Mouse (Mus musculus) myocyte (in vitro differentiated cells): ENCODE results near the gene Uaca. TPM values are rescaled to one million over a fixed set of nuclear protein-coding genes. Genes with fewer than 3 reads are reported as not detected.

Experiments used
- H3K27me3 ChIP-seq: one replicate; pipeline ENCODE4 v1.6.1; 2011; ENCODE audit not compliant: control insufficient read depth, insufficient read depth, insufficient read length
- H3K36me3 ChIP-seq: one replicate; pipeline ENCODE4 v1.6.1; 2011; ENCODE audit not compliant: control insufficient read depth, insufficient read depth
- H3K4me2 ChIP-seq: one replicate; pipeline ENCODE4 v1.6.1; 2011; ENCODE audit warnings: low read depth, control low read depth
- H3K4me3 ChIP-seq: one replicate; pipeline ENCODE4 v1.5.1; 2011; ENCODE audit warnings: mild to moderate bottlenecking, control low read depth, moderate library complexity
- H3K79me2 ChIP-seq: one replicate; pipeline ENCODE4 v1.6.1; 2011; ENCODE audit not compliant: control insufficient read depth, insufficient read depth
- H3ac ChIP-seq: one replicate; pipeline ENCODE4 v1.6.1; 2011; ENCODE audit not compliant: control insufficient read depth, insufficient read length
- CEBPB ChIP-seq: IDR thresholded peaks from 2 replicates; pipeline ENCODE4 v1.6.1; 2011; ENCODE audit warnings: mild to moderate bottlenecking, moderate library complexity; ENCODE audit not compliant: poor library complexity, insufficient read depth, severe bottlenecking
- E2F4 ChIP-seq: IDR thresholded peaks from one replicate; pipeline ENCODE4 v1.6.1; 2011; ENCODE audit warnings: mild to moderate bottlenecking, control low read depth, moderate library complexity; ENCODE audit not compliant: insufficient read depth
- MAX ChIP-seq: IDR thresholded peaks from one replicate; pipeline ENCODE4 v1.6.1; 2011; ENCODE audit warnings: low read depth, mild to moderate bottlenecking, control low read depth
- MYOD1 ChIP-seq, 3 experiments: IDR thresholded peaks; one replicate each; pipeline ENCODE4 v1.6.1; 2011; ENCODE audit warnings: control low read depth in 2 of 3, low read depth in 2 of 3, mild to moderate bottlenecking in 2 of 3, moderate library complexity in 1 of 3; ENCODE audit not compliant: insufficient read length in 2 of 3, control insufficient read depth in 1 of 3
- MYOG ChIP-seq, 3 experiments: IDR thresholded peaks; one replicate each; pipeline ENCODE4 v1.6.1; 2011; ENCODE audit warnings: control low read depth in 2 of 3, low read depth in 2 of 3, mild to moderate bottlenecking in 2 of 3; ENCODE audit not compliant: insufficient read length in 2 of 3, control insufficient read depth in 1 of 3, insufficient read depth in 1 of 3
- POLR2A ChIP-seq: IDR thresholded peaks from one replicate; pipeline ENCODE4 v1.6.1; 2011; ENCODE audit warnings: low read depth, mild to moderate bottlenecking, control low read depth, moderate library complexity; ENCODE audit not compliant: insufficient read length
- POLR2AphosphoS2 ChIP-seq: IDR thresholded peaks from one replicate; pipeline ENCODE4 v1.6.1; 2011; ENCODE audit warnings: low read depth, control low read depth; ENCODE audit not compliant: insufficient read length
- REST ChIP-seq: IDR thresholded peaks from one replicate; pipeline ENCODE4 v1.6.1; 2011; ENCODE audit warnings: mild to moderate bottlenecking, control low read depth, moderate library complexity; ENCODE audit not compliant: insufficient read depth, insufficient read length
- SRF ChIP-seq: IDR thresholded peaks from one replicate; pipeline ENCODE4 v1.6.1; 2011; ENCODE audit warnings: low read depth; ENCODE audit not compliant: control insufficient read depth, insufficient read length
- TCF12 ChIP-seq: IDR thresholded peaks from one replicate; pipeline ENCODE4 v1.6.1; 2011; ENCODE audit warnings: mild to moderate bottlenecking, control low read depth; ENCODE audit not compliant: poor library complexity, insufficient read depth, severe bottlenecking
- TCF3 ChIP-seq: IDR thresholded peaks from one replicate; pipeline ENCODE4 v1.6.1; 2011; ENCODE audit warnings: low read depth, control low read depth; ENCODE audit not compliant: insufficient read length
- USF1 ChIP-seq: IDR thresholded peaks from one replicate; pipeline ENCODE4 v1.6.1; 2011; ENCODE audit warnings: low read depth, mild to moderate bottlenecking, control low read depth, moderate library complexity
- polyA plus RNA-seq: library from polyadenylated mRNA; unstranded; fragments of >200 nt; fragmentation: generic; extraction: Trizol; gene quantifications from one replicate; pipeline ENCODE4 v1.2.1, GENCODE M21; 2012; ENCODE audit warnings: missing spikeins

Gene Uaca
- polyA plus RNA-seq, 1 experiment: 7.4 TPM

- H3K27me3 ChIP-seq: peaks cover 4% of the 10 kb centered on the region
- TF ChIP-seq POLR2A: no peak
- no peak for TF ChIP-seq POLR2AphosphoS2
- no peak for TF ChIP-seq MYOG (IDR thresholded peaks at IDR 0.05; ENCODE audit: control insufficient read depth in 1 of 3, insufficient read depth in 1 of 3, insufficient read length in 2 of 3, low read depth in 2 of 3)
- TF ChIP-seq SRF: no peak
- no peak for TF ChIP-seq E2F4
- H3K4me3 ChIP-seq: no peak overlapping the region
- no peak overlapping the region for H3ac ChIP-seq
- H3K4me2 ChIP-seq: no peak overlapping the region
- no peaks in the 10 kb centered on the region for H3K79me2 ChIP-seq
- no peaks in the 10 kb centered on the region for H3K36me3 ChIP-seq
Observed at GRCm38 (mm10) chr9:60912266-60912665, 117.9 kb downstream of the Uaca start.

- Histone ChIP-seq H3K4me2 (no peak overlapping the region), H3K36me3 (no peaks in the 10 kb centered on the region), H3K79me2 (no peaks in the 10 kb centered on the region), H3ac (no peak overlapping the region), H3K27me3 (peaks cover 4% of the 10 kb centered on the region), H3K4me3 (no peak overlapping the region)
- no peak for TF ChIP-seq REST
- TF ChIP-seq MYOD1 (IDR thresholded peaks at IDR 0.05; ENCODE audit: control insufficient read depth in 1 of 3, insufficient read length in 2 of 3, low read depth in 2 of 3): no peak
- no peak for TF ChIP-seq POLR2AphosphoS2
Observed at GRCm38 (mm10) chr9:60913626-60914025, 119.3 kb downstream of the Uaca start.

GRCm38 (mm10) chr9:60919936-60920672, 125.8 kb downstream of the Uaca start:
- H3K4me3 ChIP-seq: no peak overlapping the region
- H3ac ChIP-seq: no peak overlapping the region
- H3K4me2 ChIP-seq: no peak overlapping the region
- TF ChIP-seq MYOG (IDR thresholded peaks at IDR 0.05; ENCODE audit: control insufficient read depth in 1 of 3, insufficient read depth in 1 of 3, insufficient read length in 2 of 3, low read depth in 2 of 3) (no peak), REST (no peak), USF1 (no peak), E2F4 (no peak), MAX (no peak), SRF (no peak), TCF3 (no peak), POLR2AphosphoS2 (no peak), POLR2A (no peak), TCF12 (no peak), CEBPB (no peak), MYOD1 (IDR thresholded peaks at IDR 0.05; ENCODE audit: control insufficient read depth in 1 of 3, insufficient read length in 2 of 3, low read depth in 2 of 3) (no peak)
- no peaks in the 10 kb centered on the region for H3K36me3 ChIP-seq
- H3K27me3 ChIP-seq: peaks cover 4% of the 10 kb centered on the region
- H3K79me2 ChIP-seq: no peaks in the 10 kb centered on the region

- Histone ChIP-seq H3K36me3 (no peaks in the 10 kb centered on the region), H3K79me2 (no peaks in the 10 kb centered on the region), H3ac (no peak overlapping the region), H3K27me3 (peaks cover 4% of the 10 kb centered on the region), H3K4me2 (no peak overlapping the region), H3K4me3 (no peak overlapping the region)
- TF ChIP-seq CEBPB: no peak
- no peak for TF ChIP-seq TCF3
- TF ChIP-seq SRF: no peak
- no peak for TF ChIP-seq USF1
- TF ChIP-seq E2F4: no peak
- TF ChIP-seq MAX: no peak
- TF ChIP-seq MYOG (IDR thresholded peaks at IDR 0.05; ENCODE audit: control insufficient read depth in 1 of 3, insufficient read depth in 1 of 3, insufficient read length in 2 of 3, low read depth in 2 of 3): no peak
- no peak for TF ChIP-seq POLR2AphosphoS2
- no peak for TF ChIP-seq MYOD1 (IDR thresholded peaks at IDR 0.05; ENCODE audit: control insufficient read depth in 1 of 3, insufficient read length in 2 of 3, low read depth in 2 of 3)
- no peak for TF ChIP-seq POLR2A
- TF ChIP-seq TCF12: no peak
- no peak for TF ChIP-seq REST
Observed at GRCm38 (mm10) chr9:60920673-60921062, 126.3 kb downstream of the Uaca start.

GRCm38 (mm10) chr9:60921287-60921686, 126.9 kb downstream of the Uaca start:
- H3K36me3 ChIP-seq: no peaks in the 10 kb centered on the region
- no peaks in the 10 kb centered on the region for H3K79me2 ChIP-seq
- H3K27me3 ChIP-seq: peaks cover 4% of the 10 kb centered on the region
- H3ac ChIP-seq: no peak overlapping the region
- no peak overlapping the region for H3K4me2 ChIP-seq
- TF ChIP-seq E2F4 (no peak), MYOD1 (IDR thresholded peaks at IDR 0.05; ENCODE audit: control insufficient read depth in 1 of 3, insufficient read length in 2 of 3, low read depth in 2 of 3) (no peak), TCF3 (no peak), USF1 (no peak)
- no peak overlapping the region for H3K4me3 ChIP-seq
